Comparison of ENCODE assay signal across 14 mouse cellular contexts in the genomic region with DNA sequence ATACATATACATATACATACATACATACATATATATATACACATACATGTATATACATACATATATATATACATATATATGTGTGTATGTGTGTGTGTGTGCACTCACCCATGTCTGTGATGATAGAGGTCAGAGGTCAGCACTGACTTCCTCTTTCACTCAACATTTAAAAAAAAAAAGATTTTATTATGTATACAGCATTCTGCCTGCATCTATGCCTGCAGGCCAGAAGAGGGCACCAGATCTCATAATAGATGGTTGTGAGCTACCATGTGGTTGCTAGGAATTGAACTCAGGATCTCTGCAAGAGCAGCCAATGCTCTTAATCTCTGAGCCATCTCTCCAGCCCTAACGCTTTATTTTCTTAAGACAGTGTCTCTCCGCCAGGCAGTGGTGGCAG. TPM values are rescaled to one million over a fixed set of nuclear protein-coding genes. Genes with fewer than 3 reads are reported as not detected.
DNase-seq lines count a peak whose midpoint lies in the region; ATAC-seq and TF ChIP-seq lines count a peak whose summit lies in the region.
"Had no signal": no experiment of that assay in that cellular context is flagged by ENCODE, and none has a peak within 500 bp of the region (broad histone marks: within the 10 kb centered on the region; RNA-seq: fewer than 3 reads in every experiment).

No protein-coding gene starts in this region.

- no peak overlapping the region for H3K27ac ChIP-seq in liver, embryonic 14.5 days
- no peak overlapping the region for H3K27ac ChIP-seq in liver, embryonic 11.5 days (ENCODE audit: low read depth, low read length)
- no peak overlapping the region for H3K27ac ChIP-seq in stomach, postnatal 0 days (replicated peaks)
- H3K27ac ChIP-seq: heart, embryonic 15.5 days; hindbrain, embryonic 15.5 days had no signal

- no peaks in the 10 kb centered on the region; a peak in 1 of 4 replicates for H3K4me1 ChIP-seq in liver, embryonic 14.5 days (replicated peaks; ENCODE audit: control insufficient read depth in 2 of 2, insufficient read depth in 2 of 2, low read length in 1 of 2)
- H3K4me1 ChIP-seq in liver, embryonic 11.5 days (replicated peaks; ENCODE audit: control insufficient read depth, insufficient read depth, low read length), result no peaks in the 10 kb centered on the region
- H3K4me1 ChIP-seq in stomach, postnatal 0 days (replicated peaks; ENCODE audit: control insufficient read depth, insufficient read depth), result no peaks in the 10 kb centered on the region
- H3K4me1 ChIP-seq: heart, embryonic 15.5 days; hindbrain, embryonic 15.5 days had no signal

- no peak for DNase-seq in liver, embryonic 14.5 days (ENCODE audit: low read depth in 3 of 3, low spot score in 3 of 3)
- DNase-seq in liver, embryonic 11.5 days (ENCODE audit: low spot score), result no peak
- peak; percentile 26 for DNase-seq in CD4-positive, CD25-positive, alpha-beta regulatory T cell, adult 2 months (ENCODE audit: low read depth, low spot score)
- peak; percentile 28 for DNase-seq in T-cell, adult 2 months (ENCODE audit: low spot score)
- no peak for DNase-seq in stomach, postnatal 0 days (ENCODE audit: low spot score)
- no peak for DNase-seq in gastrocnemius, adult 18-20 months (ENCODE audit: low spot score)
- no peak for DNase-seq in frontal cortex, postnatal 25 days (ENCODE audit: low spot score in 2 of 2)
- DNase-seq: cerebellum, adult 18-20 months; kidney, postnatal 10 days; layer of hippocampus, postnatal 36 days; lung, postnatal 10 days had no signal

- TF ChIP-seq CTCF in liver, embryonic 14.5 days (IDR thresholded peaks at IDR 0.05; ENCODE audit: low read depth), result peak; percentile 66
- TF ChIP-seq CTCF in stomach, postnatal 0 days (IDR thresholded peaks at IDR 0.05; ENCODE audit: low read depth), result peak; percentile 45

- no peaks in the 10 kb centered on the region for H3K9me3 ChIP-seq in liver, embryonic 14.5 days (ENCODE audit: control insufficient read depth, low read length)
- no peaks in the 10 kb centered on the region for H3K9me3 ChIP-seq in liver, embryonic 11.5 days (ENCODE audit: control insufficient read depth, low read length)
- no peaks in the 10 kb centered on the region for H3K9me3 ChIP-seq in stomach, postnatal 0 days (ENCODE audit: control insufficient read depth, low read length)
- H3K9me3 ChIP-seq: heart, embryonic 15.5 days; hindbrain, embryonic 15.5 days had no signal

- no peak overlapping the region for H3K9ac ChIP-seq in liver, embryonic 14.5 days (replicated peaks)
- H3K9ac ChIP-seq in liver, embryonic 11.5 days (ENCODE audit: low read depth, low read length), result no peak overlapping the region
- H3K9ac ChIP-seq in stomach, postnatal 0 days (ENCODE audit: low read length), result no peak overlapping the region
- H3K9ac ChIP-seq: heart, embryonic 15.5 days; hindbrain, embryonic 15.5 days had no signal

- TF ChIP-seq EP300 in liver, embryonic 14.5 days (IDR thresholded peaks at IDR 0.05; ENCODE audit: low read depth), result no peak
- TF ChIP-seq EP300 in stomach, postnatal 0 days (optimal IDR thresholded peaks at IDR 0.05), result no peak

- no peak overlapping the region for H3K4me2 ChIP-seq in liver, embryonic 14.5 days (ENCODE audit: low read depth)
- no peak overlapping the region for H3K4me2 ChIP-seq in liver, embryonic 11.5 days
- H3K4me2 ChIP-seq in stomach, postnatal 0 days (replicated peaks; ENCODE audit: low read depth), result no peak overlapping the region
- H3K4me2 ChIP-seq: heart, embryonic 15.5 days; hindbrain, embryonic 15.5 days had no signal

- H3K4me3 ChIP-seq in liver, embryonic 14.5 days (ENCODE audit: insufficient read depth in 1 of 2, low read depth in 2 of 2, low read length in 2 of 2), result no peak overlapping the region
- H3K4me3 ChIP-seq in liver, embryonic 11.5 days (ENCODE audit: low read depth, low read length), result no peak overlapping the region
- no peak overlapping the region for H3K4me3 ChIP-seq in stomach, postnatal 0 days (ENCODE audit: low read depth, low read length)
- H3K4me3 ChIP-seq: heart, embryonic 15.5 days; hindbrain, embryonic 15.5 days had no signal

- 67% methylated on average over 2 of the region's 2 CpGs for WGBS in liver, embryonic 14.5 days (ENCODE audit: insufficient replicate concordance)
- 77% methylated on average over 2 of the region's 2 CpGs for WGBS in liver, embryonic 11.5 days
- 92% methylated on average over 2 of the region's 2 CpGs for WGBS in stomach, postnatal 0 days

- ATAC-seq in liver, embryonic 14.5 days (ENCODE audit: insufficient read depth), result no peak
- ATAC-seq in liver, embryonic 11.5 days (replicated peaks; ENCODE audit: low FRiP score), result no peak
- ATAC-seq in stomach, postnatal 0 days (ENCODE audit: low FRiP score, low TSS enrichment), result no peak
- ATAC-seq: midbrain, embryonic 16.5 days had no signal

- H3K36me3 ChIP-seq in liver, embryonic 14.5 days (replicated peaks; ENCODE audit: control insufficient read depth, insufficient read depth, low read depth), result no peaks in the 10 kb centered on the region
- no peaks in the 10 kb centered on the region for H3K36me3 ChIP-seq in liver, embryonic 11.5 days (ENCODE audit: control insufficient read depth, insufficient read depth, low read length)
- no peaks in the 10 kb centered on the region for H3K36me3 ChIP-seq in stomach, postnatal 0 days (ENCODE audit: control insufficient read depth, insufficient read depth, low read length)
- H3K36me3 ChIP-seq: heart, embryonic 15.5 days; hindbrain, embryonic 15.5 days had no signal

- no peaks in the 10 kb centered on the region for H3K27me3 ChIP-seq in liver, embryonic 14.5 days (ENCODE audit: control insufficient read depth, insufficient read depth, low read length)
- no peaks in the 10 kb centered on the region for H3K27me3 ChIP-seq in liver, embryonic 11.5 days (replicated peaks; ENCODE audit: control insufficient read depth, insufficient read depth, low read length)
- H3K27me3 ChIP-seq in stomach, postnatal 0 days (ENCODE audit: control insufficient read depth, insufficient read depth, low read length), result no peaks in the 10 kb centered on the region
- H3K27me3 ChIP-seq: heart, embryonic 15.5 days; hindbrain, embryonic 15.5 days had no signal

RNA-seq across cellular contexts. Expression of gene Ddx47, which starts 14.5 kb away (rescaled TPM):
- polyA plus RNA-seq in liver, embryonic 14.5 days (2012; rRNA removed), result 29.7 and 45.5 TPM in 2 replicates
- 50.7 and 53.7 TPM in 2 replicates for polyA plus RNA-seq in liver, embryonic 14.5 days (2014; fragmentation: Nextera tagmentation; extraction: Ambion mirVana)
- polyA plus RNA-seq in liver, embryonic 11.5 days (2014; fragmentation: Nextera tagmentation; extraction: Ambion mirVana), result 134 and 142 TPM in 2 replicates
- 46.0 and 47.7 TPM in 2 replicates for polyA plus RNA-seq in stomach, postnatal 0 days (2015; fragmentation: Nextera tagmentation; extraction: Ambion mirVana)
- total RNA-seq in gastrocnemius, adult 18-20 months (2021), result 10 to 100 TPM; 24.3 to 24.9 TPM

RNA-seq across cellular contexts. Expression of gene Apold1, which starts 15.4 kb away (rescaled TPM):
- 0.78 and 0.95 TPM in 2 replicates for polyA plus RNA-seq in liver, embryonic 14.5 days (2012; rRNA removed)
- 1.6 and 2.2 TPM in 2 replicates for polyA plus RNA-seq in liver, embryonic 14.5 days (2014; fragmentation: Nextera tagmentation; extraction: Ambion mirVana)
- 2.5 and 2.6 TPM in 2 replicates for polyA plus RNA-seq in liver, embryonic 11.5 days (2014; fragmentation: Nextera tagmentation; extraction: Ambion mirVana)
- 1.5 and 1.8 TPM in 2 replicates for polyA plus RNA-seq in stomach, postnatal 0 days (2015; fragmentation: Nextera tagmentation; extraction: Ambion mirVana)
- total RNA-seq in gastrocnemius, adult 18-20 months (2021), result 1 to 10 TPM; 1.6 to 4.9 TPM

Comparison
In these comparisons a context has a peak if more than half of its experiments do, and no peak if none do; other contexts are left out.
1. DNase-seq: peak in CD4-positive, CD25-positive, alpha-beta regulatory T cell, adult 2 months (single experiment) and T-cell, adult 2 months (single experiment); none in liver, embryonic 14.5 days (0 of 3), liver, embryonic 11.5 days (single experiment), stomach, postnatal 0 days (single experiment), gastrocnemius, adult 18-20 months (single experiment) and frontal cortex, postnatal 25 days (0 of 2).